Mouse (Mus musculus) forebrain, embryonic 10.5 days (tissue): ENCODE data around the gene A630073D07Rik. TPM values are rescaled to one million over a fixed set of nuclear protein-coding genes. Genes with fewer than 3 reads are reported as not detected.
"Not testable (repeated sequence)": the region's sequence is repeated elsewhere in the genome, so short reads cannot be mapped to it uniquely, and the experiment has no call there.

Experiments
- DNase-seq: peaks from one replicate; pipeline ENCODE4 v3.0.0-alpha.2; 2017; ENCODE audit warnings: low spot score; ENCODE audit errors: extremely low spot score
- H3K27ac ChIP-seq: fragments of 300-500 bp; sonication (generic); 2 replicates; pipeline ENCODE4 v1.5.1; 2016; ENCODE audit warnings: mild to moderate bottlenecking
- H3K27me3 ChIP-seq: fragments of 300-500 bp; sonication (generic); 2 replicates; pipeline ENCODE4 v1.6.1; 2016; ENCODE audit warnings: mild to moderate bottlenecking; ENCODE audit not compliant: poor library complexity, severe bottlenecking
- H3K36me3 ChIP-seq: fragments of 300-500 bp; sonication (generic); replicated peaks from 2 replicates; pipeline ENCODE4 v1.6.1; 2016; ENCODE audit warnings: mild to moderate bottlenecking, moderate library complexity
- H3K4me1 ChIP-seq: fragments of 300-500 bp; sonication (generic); 2 replicates; pipeline ENCODE4 v1.6.1; 2016
- H3K4me3 ChIP-seq: fragments of 300-500 bp; sonication (generic); 2 replicates; pipeline ENCODE4 v1.5.1; 2016; ENCODE audit warnings: mild to moderate bottlenecking, moderate library complexity
- H3K9me3 ChIP-seq: fragments of 300-500 bp; sonication (generic); 2 replicates; pipeline ENCODE4 v1.6.1; 2016; ENCODE audit warnings: mild to moderate bottlenecking, moderate library complexity
- WGBS: fragments of 180-500 bp; shearing (Covaris S2); methylation state at CpG from one replicate; pipeline ENCODE4 v1.1.7; 2016; 5-methylcytosine and 5-hydroxymethylcytosine counted together
- polyA plus RNA-seq: library from polyadenylated mRNA; unstranded; fragments of >200 nt; fragmentation: Nextera tagmentation; extraction: Ambion mirVana; gene quantifications from 2 replicates; pipeline ENCODE4 v1.2.1, GENCODE M21; 2016

A630073D07Rik gene
- polyA plus RNA-seq, result not detected in 2 replicates

GRCm38 (mm10) chr6:132651426-132651825, at the start of gene A630073D07Rik:
Gene A630073D07Rik, minus strand, starts transcription at chr6:132651526.
- H3K9me3 ChIP-seq, result no peaks in the 10 kb centered on the region
- no peak within 1 kb of the TSS for H3K4me3 ChIP-seq
- H3K4me1 ChIP-seq, result no peaks in the 10 kb centered on the region
- DNase-seq, result no peak
- WGBS, result 86% methylated on average over 1 of the region's 1 CpGs
- H3K36me3 ChIP-seq, result no peaks in the 10 kb centered on the region
- no peaks in the 10 kb centered on the region for H3K27me3 ChIP-seq
- H3K27ac ChIP-seq, result no peak within 1 kb of the TSS

- Histone ChIP-seq H3K4me1 (no peaks in the 10 kb centered on the region), H3K36me3 (no peaks in the 10 kb centered on the region), H3K4me3 (no peak within 1 kb of the TSS), H3K9me3 (no peaks in the 10 kb centered on the region), H3K27ac (no peak within 1 kb of the TSS), H3K27me3 (no peaks in the 10 kb centered on the region)
- WGBS, result 91% methylated on average over 1 of the region's 1 CpGs
- DNase-seq, result no peak
Observed at GRCm38 (mm10) chr6:132700907-132701306, 49.6 kb upstream of the A630073D07Rik start, which contains the start of gene Tas2r121. Gene Tas2r121, minus strand, starts transcription at chr6:132701007.

- H3K4me1 ChIP-seq, H3K36me3 ChIP-seq, H3K9me3 ChIP-seq, DNase-seq, H3K27me3 ChIP-seq, H3K27ac ChIP-seq, H3K4me3 ChIP-seq: not testable (repeated sequence)
- WGBS, result 93% methylated on average over 7 of the region's 7 CpGs
Observed at GRCm38 (mm10) chr6:132691596-132691995, 40.3 kb upstream of the A630073D07Rik start.

GRCm38 (mm10) chr6:132656653-132657052, 5.3 kb upstream of the A630073D07Rik start, which contains the start of gene Tas2r120:
Gene Tas2r120, plus strand, starts transcription at chr6:132656953.
- no peaks in the 10 kb centered on the region for H3K4me1 ChIP-seq
- H3K27ac ChIP-seq, result no peak within 1 kb of the TSS
- H3K9me3 ChIP-seq, result peaks cover 4% of the 10 kb centered on the region; the same call in 1 of the 2 replicates
- H3K36me3 ChIP-seq, result no peaks in the 10 kb centered on the region
- DNase-seq, result no peak
- H3K4me3 ChIP-seq, result no peak within 1 kb of the TSS
- no peaks in the 10 kb centered on the region for H3K27me3 ChIP-seq

GRCm38 (mm10) chr6:132649399-132649798, 1.9 kb downstream of the A630073D07Rik start:
- no peaks in the 10 kb centered on the region for H3K4me1 ChIP-seq
- H3K36me3 ChIP-seq, result no peaks in the 10 kb centered on the region
- H3K27me3 ChIP-seq, result no peaks in the 10 kb centered on the region
- H3K9me3 ChIP-seq, result no peaks in the 10 kb centered on the region
- no peak overlapping the region for H3K27ac ChIP-seq
- no peak overlapping the region for H3K4me3 ChIP-seq
- DNase-seq, result no peak

- WGBS, result 76% methylated on average over 2 of the region's 2 CpGs
- H3K9me3 ChIP-seq, H3K27ac ChIP-seq, H3K4me1 ChIP-seq, H3K27me3 ChIP-seq, H3K36me3 ChIP-seq, DNase-seq, H3K4me3 ChIP-seq: not testable (repeated sequence)
Observed at GRCm38 (mm10) chr6:132595613-132596012, 55.7 kb downstream of the A630073D07Rik start, which contains the start of gene Prp2. Gene Prp2, plus strand, starts transcription at chr6:132595913.

Other genes starting within 250 kb of the A630073D07Rik start
- gene Prh1, start 81.7 kb downstream of the A630073D07Rik start, polyA plus RNA-seq, result not detected in 2 replicates
- not detected in 2 replicates for gene Prp2, start 55.6 kb downstream of the A630073D07Rik start, polyA plus RNA-seq
- not detected in 2 replicates for gene Tas2r120, start 5.4 kb upstream of the A630073D07Rik start, polyA plus RNA-seq
- gene Tas2r121, start 49.5 kb upstream of the A630073D07Rik start, polyA plus RNA-seq, result not detected in 2 replicates
- not detected in 2 replicates for gene Tas2r122, start 60.4 kb upstream of the A630073D07Rik start, polyA plus RNA-seq
- gene Tas2r115, start 86.5 kb upstream of the A630073D07Rik start, polyA plus RNA-seq, result not detected in 2 replicates
- not detected in 2 replicates for gene Tas2r124, start 103.2 kb upstream of the A630073D07Rik start, polyA plus RNA-seq
- gene Tas2r102, start 110.6 kb upstream of the A630073D07Rik start, polyA plus RNA-seq, result not detected in 2 replicates
- not detected in 2 replicates for gene Tas2r136, start 126.6 kb upstream of the A630073D07Rik start, polyA plus RNA-seq
- gene Tas2r117, start 151.3 kb upstream of the A630073D07Rik start, polyA plus RNA-seq, result not detected in 2 replicates
- not detected in 2 replicates for gene Tas2r123, start 195.6 kb upstream of the A630073D07Rik start, polyA plus RNA-seq
- gene Tas2r116, start 203.9 kb upstream of the A630073D07Rik start, polyA plus RNA-seq, result not detected in 2 replicates
- gene Tas2r110, start 216.5 kb upstream of the A630073D07Rik start, polyA plus RNA-seq, result not detected in 2 replicates
- gene Tas2r113, start 241.5 kb upstream of the A630073D07Rik start, polyA plus RNA-seq, result not detected in 2 replicates